Mouse (Mus musculus) brown adipose tissue, adult 24 weeks (tissue): ENCODE measurements around the gene Crygn. TPM values are rescaled to one million over a fixed set of nuclear protein-coding genes. Genes with fewer than 3 reads are reported as not detected.

ENCODE experiments used
- H3K27ac ChIP-seq: fragments of 200-500 bp; replicated peaks from 2 replicates; pipeline ENCODE4 v1.5.1; 2012; ENCODE audit warnings: low read depth, mild to moderate bottlenecking, low read length
- H3K4me1 ChIP-seq: fragments of 200-500 bp; 2 replicates; pipeline ENCODE4 v1.6.1; 2012; ENCODE audit warnings: low read length, mixed read lengths; ENCODE audit not compliant: control insufficient read depth, insufficient read depth, insufficient read length
- H3K4me3 ChIP-seq: fragments of 200-500 bp; 2 replicates; pipeline ENCODE4 v1.5.1; 2012; ENCODE audit warnings: low read depth, mild to moderate bottlenecking, low read length, moderate library complexity; ENCODE audit not compliant: insufficient read depth
- polyA plus RNA-seq: library from polyadenylated mRNA; stranded (reverse); fragments of >200 nt; gene quantifications from 2 replicates; pipeline ENCODE4 v1.2.4, GENCODE M21; 2012; ENCODE audit not compliant: missing spikeins, insufficient read depth, insufficient read length

Gene Crygn
- polyA plus RNA-seq, 1 experiment, result not detected

- peaks cover 5% of the 10 kb centered on the region; the same call in 1 of the 2 replicates for H3K4me1 ChIP-seq
- H3K27ac ChIP-seq, result no peak overlapping the region
- H3K4me3 ChIP-seq, result peak overlapping the region; percentile 47
These were observed 26.8 kb downstream of the Crygn start for GRCm38 (mm10) chr5:24730986-24731385.

DNA sequence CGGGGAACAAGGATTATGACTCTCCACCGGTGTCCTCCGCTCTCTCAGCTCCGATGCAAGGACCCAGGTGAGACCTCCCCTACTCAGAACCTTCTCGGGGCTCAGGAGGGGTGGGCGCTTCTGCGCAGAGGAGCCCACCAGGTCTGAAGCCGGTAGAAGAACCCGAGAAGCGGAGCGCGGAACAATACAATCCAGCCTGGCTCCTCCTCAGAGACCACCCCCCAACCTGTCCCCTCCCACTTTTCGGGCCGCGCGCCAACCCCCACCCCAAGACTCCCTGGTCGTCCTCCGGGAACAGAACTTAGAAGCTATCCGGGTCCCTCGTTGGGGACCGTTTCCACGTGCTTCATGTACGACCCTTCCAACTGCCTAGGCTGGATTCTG is 27.3 kb downstream of the Crygn start, which contains the start of gene Wdr86:
Gene Wdr86, minus strand, starts transcription at position 240 of the 384 bp plus-strand sequence.
- Histone ChIP-seq H3K4me1 (peaks cover 5% of the 10 kb centered on the region; the same call in 1 of the 2 replicates), H3K27ac (no peak within 1 kb of the TSS), H3K4me3 (peak within 1 kb of the TSS; percentile 47)

DNA sequence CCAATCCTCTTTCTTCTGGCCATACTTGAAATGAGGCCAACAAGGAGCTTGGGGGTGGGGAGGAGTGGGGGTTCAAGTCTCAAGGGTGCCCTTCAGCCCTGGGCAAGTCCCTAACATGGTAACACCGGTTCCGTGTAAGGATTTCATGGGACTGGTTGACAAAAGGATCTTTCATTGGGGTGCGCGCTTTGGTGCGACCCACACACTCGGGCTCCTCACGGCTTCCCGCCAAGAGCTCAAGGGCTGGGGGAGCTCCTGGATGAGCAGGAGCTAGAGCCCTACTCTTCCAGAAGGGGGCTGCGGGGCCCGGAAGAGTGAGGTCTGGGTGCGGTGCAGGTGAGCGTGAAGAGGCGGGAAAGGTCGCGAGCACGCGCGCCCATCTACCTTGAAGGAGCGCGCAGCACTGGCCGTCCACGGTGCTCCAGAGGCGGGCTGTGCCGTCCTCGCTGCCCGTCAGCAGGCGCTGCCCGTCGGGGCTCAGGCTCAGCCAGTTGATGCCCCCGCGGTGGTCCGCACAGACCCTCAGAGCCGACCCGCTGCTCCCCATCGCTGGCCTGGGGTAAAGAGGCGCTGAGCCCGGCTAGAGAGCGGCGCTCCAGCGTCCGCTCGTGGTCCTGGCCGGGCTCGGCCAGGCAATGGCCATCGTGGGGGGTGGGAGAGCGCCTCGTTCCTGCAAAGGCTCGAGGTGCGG is 27.9 kb downstream of the Crygn start:
- H3K27ac ChIP-seq, result no peak overlapping the region
- peak overlapping the region; percentile 47 for H3K4me3 ChIP-seq
- H3K4me1 ChIP-seq, result peaks cover 5% of the 10 kb centered on the region; the same call in 1 of the 2 replicates

GRCm38 (mm10) chr5:24726901-24727836 is 30.6 kb downstream of the Crygn start:
- no peak overlapping the region for H3K4me3 ChIP-seq
- no peak overlapping the region for H3K27ac ChIP-seq
- H3K4me1 ChIP-seq, result peaks cover 6% of the 10 kb centered on the region; the same call in 1 of the 2 replicates

- Histone ChIP-seq H3K27ac (no peak overlapping the region), H3K4me3 (no peak overlapping the region), H3K4me1 (peaks cover 6% of the 10 kb centered on the region; the same call in 1 of the 2 replicates)
These were observed 31.9 kb downstream of the Crygn start for GRCm38 (mm10) chr5:24725897-24726296.

DNA sequence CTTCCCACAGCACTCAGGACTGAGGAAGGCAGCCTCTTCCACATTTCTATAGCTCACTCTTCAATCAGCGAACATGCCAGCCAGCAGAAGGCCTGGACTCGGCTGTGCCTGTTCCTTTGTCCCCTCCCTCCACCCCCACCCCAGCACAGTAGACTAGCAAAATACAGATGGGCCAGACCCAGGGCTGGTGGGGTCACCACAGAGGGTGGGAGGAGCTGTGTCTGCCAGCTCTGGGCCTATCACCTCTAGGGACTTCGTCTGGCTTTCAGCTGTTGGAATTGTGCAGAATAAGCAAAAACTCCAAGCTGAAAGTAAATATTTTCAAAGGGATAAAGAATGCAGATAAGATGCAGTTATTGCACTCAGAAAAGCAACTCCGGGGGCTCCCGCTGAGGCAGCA is 33.0 kb downstream of the Crygn start:
- no peak overlapping the region for H3K4me3 ChIP-seq
- peaks cover 4% of the 10 kb centered on the region; the same call in 1 of the 2 replicates for H3K4me1 ChIP-seq
- no peak overlapping the region for H3K27ac ChIP-seq

GRCm38 (mm10) chr5:24724270-24724634 is 33.6 kb downstream of the Crygn start:
- H3K4me3 ChIP-seq, result no peak overlapping the region
- peaks cover 4% of the 10 kb centered on the region; the same call in 1 of the 2 replicates for H3K4me1 ChIP-seq
- no peak overlapping the region for H3K27ac ChIP-seq

DNA sequence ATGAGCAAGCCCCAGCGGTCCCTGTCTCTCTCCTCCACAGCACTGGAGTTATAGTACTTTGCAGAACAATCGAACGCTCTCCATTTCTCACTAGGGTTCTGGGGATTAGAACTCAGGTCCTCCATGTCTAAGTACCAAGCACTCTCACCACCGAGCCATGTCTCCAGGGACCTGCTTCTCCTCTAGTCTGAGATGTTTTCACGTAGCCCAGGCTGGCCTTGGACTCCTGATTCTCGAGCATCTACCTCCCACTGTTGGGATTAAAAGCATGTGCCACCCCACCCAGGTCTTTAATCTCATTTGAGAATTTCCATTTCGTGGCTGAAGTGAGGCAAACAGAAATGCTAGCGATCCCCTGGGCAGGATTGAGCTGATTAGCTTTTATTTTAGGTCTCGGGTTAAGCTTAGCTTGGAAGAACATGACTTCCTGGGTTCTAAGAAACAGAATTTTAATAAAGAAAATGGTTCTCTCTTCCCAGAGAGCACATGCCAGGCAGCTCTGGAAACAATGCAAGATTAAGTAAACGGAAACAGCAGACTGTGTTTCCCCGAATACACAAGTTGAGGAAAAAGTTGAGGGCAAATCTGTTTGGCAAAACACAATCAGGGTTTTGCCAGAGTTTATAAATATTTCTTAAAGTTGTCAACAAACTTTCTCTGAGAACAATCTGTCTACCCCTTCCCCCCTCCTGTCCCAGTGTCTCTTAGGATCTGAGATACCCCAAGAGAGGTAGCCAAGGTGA is 34.1 kb downstream of the Crygn start:
- H3K4me1 ChIP-seq, result peaks cover 4% of the 10 kb centered on the region; the same call in 1 of the 2 replicates
- no peak overlapping the region for H3K27ac ChIP-seq
- H3K4me3 ChIP-seq, result no peak overlapping the region

GRCm38 (mm10) chr5:24719852-24720251 is 38.0 kb downstream of the Crygn start:
- Histone ChIP-seq H3K4me3 (no peak overlapping the region), H3K4me1 (peaks cover 4% of the 10 kb centered on the region; the same call in 1 of the 2 replicates), H3K27ac (no peak overlapping the region)

DNA sequence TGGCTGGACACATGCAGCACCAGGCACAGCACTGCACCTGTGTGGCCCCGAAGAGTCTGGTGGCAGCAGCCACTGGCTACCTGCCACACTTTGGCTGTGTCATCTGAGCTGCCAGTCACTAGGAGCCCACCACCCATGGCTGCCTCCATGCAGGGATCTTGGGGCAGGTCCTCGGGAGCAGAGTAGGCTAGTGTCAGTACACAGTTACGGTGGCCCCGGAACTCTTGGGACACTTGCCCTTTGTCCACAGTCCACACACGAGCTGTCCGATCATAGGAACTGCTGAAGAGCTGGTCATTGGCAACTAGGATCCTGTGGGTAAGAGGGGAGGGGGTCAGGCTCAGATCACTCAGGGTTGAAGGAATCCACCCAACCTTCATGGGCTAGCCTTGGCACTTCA is 39.7 kb downstream of the Crygn start:
- H3K4me3 ChIP-seq, result no peak overlapping the region
- H3K27ac ChIP-seq, result no peak overlapping the region
- H3K4me1 ChIP-seq, result no peaks in the 10 kb centered on the region; the same call in 1 of the 2 replicates

DNA sequence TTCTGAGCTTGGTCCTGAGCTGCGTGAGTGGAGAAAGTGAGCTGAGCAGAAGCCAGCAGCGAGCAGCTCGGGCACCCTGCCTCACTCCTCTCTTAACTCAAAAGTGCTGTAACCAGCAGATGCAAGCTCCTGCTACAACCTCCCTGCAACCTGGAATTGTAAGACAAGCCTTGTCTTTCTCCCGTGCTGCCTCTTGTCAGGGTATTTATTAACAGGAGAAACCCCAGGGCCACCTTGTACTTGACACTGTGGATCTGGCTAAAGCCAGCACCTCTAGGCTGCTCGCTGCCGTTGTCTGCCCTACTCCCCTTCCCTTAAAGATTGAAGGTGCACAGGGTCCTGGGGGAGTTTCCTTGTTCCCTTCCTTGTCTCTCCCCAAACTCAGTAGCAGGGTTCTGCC is 43.8 kb downstream of the Crygn start:
- peaks cover 2% of the 10 kb centered on the region; the same call in 1 of the 2 replicates for H3K4me1 ChIP-seq
- no peak overlapping the region for H3K4me3 ChIP-seq
- H3K27ac ChIP-seq, result no peak overlapping the region

DNA sequence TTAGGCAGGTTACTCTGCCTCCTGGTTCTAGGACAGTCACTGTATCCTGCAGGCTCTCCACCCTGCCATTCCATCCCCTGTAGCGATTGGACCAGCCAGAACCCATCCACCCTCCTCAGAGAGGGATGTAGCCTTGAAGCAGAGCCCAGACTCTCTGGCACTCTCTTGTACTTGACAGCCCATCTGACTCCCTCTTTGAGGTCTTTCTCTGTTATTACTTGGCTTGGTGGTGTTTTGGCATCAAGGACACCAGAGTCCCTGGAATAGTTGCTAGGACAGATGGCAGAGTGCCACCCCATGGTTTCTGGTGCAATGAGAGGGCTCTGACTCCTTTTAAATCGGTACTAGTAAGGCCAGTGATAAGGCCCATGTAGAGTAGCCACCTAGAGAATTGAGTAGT is 44.6 kb downstream of the Crygn start:
- H3K4me1 ChIP-seq, result peaks cover 2% of the 10 kb centered on the region; the same call in 1 of the 2 replicates
- H3K4me3 ChIP-seq, result no peak overlapping the region
- H3K27ac ChIP-seq, result no peak overlapping the region

GRCm38 (mm10) chr5:24711615-24712014 is 46.2 kb downstream of the Crygn start:
- Histone ChIP-seq H3K4me1 (peaks cover 2% of the 10 kb centered on the region; the same call in 1 of the 2 replicates), H3K27ac (no peak overlapping the region), H3K4me3 (no peak overlapping the region)

DNA sequence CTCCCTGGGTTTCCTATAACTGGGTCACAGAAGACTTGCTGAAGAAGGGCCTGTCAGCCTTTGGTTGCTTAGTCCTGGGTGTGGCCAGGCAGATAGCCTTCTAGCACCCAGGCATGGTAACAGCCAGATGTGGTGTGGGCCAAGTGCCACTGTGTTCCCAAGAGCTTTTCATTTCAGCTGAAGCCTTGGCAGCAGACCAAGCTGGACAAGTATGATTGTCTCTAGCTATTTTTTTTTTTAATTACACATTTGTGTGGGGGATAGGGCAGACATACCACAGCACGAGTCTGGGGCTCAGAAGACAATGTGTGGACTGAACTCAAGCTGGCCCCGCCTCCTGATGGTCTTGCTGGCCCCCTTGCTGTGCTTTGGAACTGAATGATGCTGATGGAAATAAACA is 47.8 kb downstream of the Crygn start:
- peaks cover 2% of the 10 kb centered on the region; the same call in 1 of the 2 replicates for H3K4me1 ChIP-seq
- H3K4me3 ChIP-seq, result no peak overlapping the region
- no peak overlapping the region for H3K27ac ChIP-seq

- H3K27ac ChIP-seq, result no peak overlapping the region
- H3K4me1 ChIP-seq, result 0 out of 2 replicates have a peak, but pooled peaks cover 2% of the 10 kb centered on the region
- no peak overlapping the region for H3K4me3 ChIP-seq
These were observed 53.2 kb downstream of the Crygn start for GRCm38 (mm10) chr5:24704615-24705014.
